In the genomic region with DNA sequence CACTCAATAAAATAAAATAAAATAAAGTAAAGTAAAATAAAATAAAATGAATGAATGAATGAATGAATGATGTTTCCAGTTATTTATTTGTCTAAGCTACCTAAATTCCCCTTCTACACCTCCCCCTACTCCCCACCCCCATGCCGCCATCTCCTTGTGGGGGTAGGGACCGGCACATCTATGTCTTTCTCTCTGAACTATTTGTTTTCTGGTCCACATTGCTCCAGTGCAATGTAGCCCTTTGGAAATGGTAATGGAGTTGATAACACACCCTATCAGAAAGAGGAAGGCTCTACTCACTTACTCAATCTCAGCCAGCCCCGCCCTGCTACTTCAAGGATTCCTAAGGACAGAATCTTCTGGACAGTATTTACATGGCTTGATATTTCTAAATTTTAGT, we compare ENCODE assay signal across 8 mouse cellular contexts. TPM values are rescaled to one million over a fixed set of nuclear protein-coding genes. Genes with fewer than 3 reads are reported as not detected.
DNase-seq lines count a peak whose midpoint lies in the region; ATAC-seq and TF ChIP-seq lines count a peak whose summit lies in the region.

No protein-coding gene starts in this region.

- no peak overlapping the region for H3K4me2 ChIP-seq in intestine, embryonic 14.5 days (ENCODE audit: low read length)
- H3K4me2 ChIP-seq in intestine, postnatal 0 days (replicated peaks; ENCODE audit: low read depth): no peak overlapping the region
- no peak overlapping the region for H3K4me2 ChIP-seq in forebrain, embryonic 16.5 days (ENCODE audit: low read length)
- H3K4me2 ChIP-seq in limb, embryonic 15.5 days: no peak overlapping the region

- ATAC-seq in intestine, embryonic 14.5 days (replicated peaks; ENCODE audit: low FRiP score, low TSS enrichment, low read depth): peak; percentile 93
- no peak; the same call in none of the 2 replicates for ATAC-seq in intestine, postnatal 0 days
- ATAC-seq in forebrain, embryonic 16.5 days: peak; percentile 80
- ATAC-seq in limb, embryonic 15.5 days (ENCODE audit: insufficient number of reproducible peaks, low FRiP score, low TSS enrichment, low read depth): peak; percentile 92

- H3K9ac ChIP-seq in intestine, embryonic 14.5 days (ENCODE audit: low read length): no peak overlapping the region
- no peak overlapping the region for H3K9ac ChIP-seq in intestine, postnatal 0 days (ENCODE audit: low read depth, low read length)
- no peak overlapping the region for H3K9ac ChIP-seq in forebrain, embryonic 16.5 days (replicated peaks; ENCODE audit: low read depth, low read length)
- no peak overlapping the region for H3K9ac ChIP-seq in limb, embryonic 15.5 days

- no peaks in the 10 kb centered on the region for H3K4me1 ChIP-seq in intestine, embryonic 14.5 days (replicated peaks; ENCODE audit: control insufficient read depth, insufficient read depth, low read length)
- H3K4me1 ChIP-seq in intestine, postnatal 0 days (replicated peaks; ENCODE audit: control insufficient read depth, insufficient read depth, low read length): no peaks in the 10 kb centered on the region
- no peaks in the 10 kb centered on the region for H3K4me1 ChIP-seq in forebrain, embryonic 16.5 days (replicated peaks; ENCODE audit: control insufficient read depth, insufficient read depth, low read length)
- no peaks in the 10 kb centered on the region for H3K4me1 ChIP-seq in limb, embryonic 15.5 days

- 53% methylated on average over 3 of the region's 3 CpGs for WGBS in intestine, embryonic 14.5 days
- 54% methylated on average over 3 of the region's 3 CpGs for WGBS in intestine, postnatal 0 days
- WGBS in forebrain, embryonic 16.5 days: 42% methylated on average over 3 of the region's 3 CpGs
- 47% methylated on average over 3 of the region's 3 CpGs for WGBS in limb, embryonic 15.5 days

- H3K9me3 ChIP-seq in intestine, embryonic 14.5 days (ENCODE audit: control insufficient read depth, low read length): no peaks in the 10 kb centered on the region
- H3K9me3 ChIP-seq in intestine, postnatal 0 days (ENCODE audit: control insufficient read depth): no peaks in the 10 kb centered on the region
- no peaks in the 10 kb centered on the region for H3K9me3 ChIP-seq in forebrain, embryonic 16.5 days (ENCODE audit: control insufficient read depth, low read length)
- H3K9me3 ChIP-seq in limb, embryonic 15.5 days: no peaks in the 10 kb centered on the region

- H3K27ac ChIP-seq in intestine, embryonic 14.5 days (ENCODE audit: low read depth): no peak overlapping the region
- H3K27ac ChIP-seq in intestine, postnatal 0 days (ENCODE audit: low read depth, low read length): no peak overlapping the region
- no peak overlapping the region for H3K27ac ChIP-seq in forebrain, embryonic 16.5 days (ENCODE audit: low read length)
- H3K27ac ChIP-seq in limb, embryonic 15.5 days: no peak overlapping the region

- TF ChIP-seq CTCF in intestine, postnatal 0 days (IDR thresholded peaks at IDR 0.05; ENCODE audit: low read depth): no peak

- DNase-seq in intestine, embryonic 14.5 days (ENCODE audit: low spot score): peak; percentile 82
- DNase-seq in CD4-positive, CD25-positive, alpha-beta regulatory T cell, adult 2 months (ENCODE audit: low read depth, low spot score): peak; percentile 57
- peak; percentile 86 for DNase-seq in adipocyte (ENCODE audit: low spot score)
- peak; percentile 37 for DNase-seq in retina, embryonic 14.5 days (ENCODE audit: low spot score)
- no peak for DNase-seq in layer of hippocampus, adult 11-12 months (ENCODE audit: low spot score)

- H3K36me3 ChIP-seq in intestine, embryonic 14.5 days (ENCODE audit: control insufficient read depth, insufficient read depth, low read length): no peaks in the 10 kb centered on the region
- H3K36me3 ChIP-seq in intestine, postnatal 0 days (ENCODE audit: control insufficient read depth, insufficient read depth): no peaks in the 10 kb centered on the region
- H3K36me3 ChIP-seq in forebrain, embryonic 16.5 days (ENCODE audit: control insufficient read depth, insufficient read depth): no peaks in the 10 kb centered on the region
- H3K36me3 ChIP-seq in limb, embryonic 15.5 days: no peaks in the 10 kb centered on the region

- no peaks in the 10 kb centered on the region for H3K27me3 ChIP-seq in intestine, embryonic 14.5 days (replicated peaks; ENCODE audit: control insufficient read depth, insufficient read depth, low read length)
- H3K27me3 ChIP-seq in intestine, postnatal 0 days (replicated peaks; ENCODE audit: control insufficient read depth, insufficient read depth, low read length): no peaks in the 10 kb centered on the region
- H3K27me3 ChIP-seq in forebrain, embryonic 16.5 days (replicated peaks; ENCODE audit: control insufficient read depth, insufficient read depth, low read length): no peaks in the 10 kb centered on the region
- no peaks in the 10 kb centered on the region for H3K27me3 ChIP-seq in limb, embryonic 15.5 days

- H3K4me3 ChIP-seq in intestine, embryonic 14.5 days (ENCODE audit: low read depth, low read length): no peak overlapping the region
- H3K4me3 ChIP-seq in intestine, postnatal 0 days (ENCODE audit: low read depth, low read length): no peak overlapping the region
- no peak overlapping the region for H3K4me3 ChIP-seq in forebrain, embryonic 16.5 days (replicated peaks; ENCODE audit: low read length)
- no peak overlapping the region for H3K4me3 ChIP-seq in limb, embryonic 15.5 days

RNA-seq across cellular contexts. Expression of gene Polr3k, which starts 54.4 kb away (rescaled TPM):
- polyA plus RNA-seq in intestine, embryonic 14.5 days (2014; fragmentation: Nextera tagmentation; extraction: Ambion mirVana): 84.2 and 88.2 TPM in 2 replicates
- 38.2 and 45.5 TPM in 2 replicates for polyA plus RNA-seq in intestine, postnatal 0 days (2015; fragmentation: Nextera tagmentation; extraction: Ambion mirVana)
- polyA plus RNA-seq in forebrain, embryonic 16.5 days (2015; fragmentation: Nextera tagmentation; extraction: Ambion mirVana): 105 and 112 TPM in 2 replicates
- polyA plus RNA-seq in limb, embryonic 15.5 days (2015; fragmentation: Nextera tagmentation; extraction: Ambion mirVana): 59.5 and 67.0 TPM in 2 replicates
